ENCODE assay signal across 9 mouse cellular contexts in the genomic region with DNA sequence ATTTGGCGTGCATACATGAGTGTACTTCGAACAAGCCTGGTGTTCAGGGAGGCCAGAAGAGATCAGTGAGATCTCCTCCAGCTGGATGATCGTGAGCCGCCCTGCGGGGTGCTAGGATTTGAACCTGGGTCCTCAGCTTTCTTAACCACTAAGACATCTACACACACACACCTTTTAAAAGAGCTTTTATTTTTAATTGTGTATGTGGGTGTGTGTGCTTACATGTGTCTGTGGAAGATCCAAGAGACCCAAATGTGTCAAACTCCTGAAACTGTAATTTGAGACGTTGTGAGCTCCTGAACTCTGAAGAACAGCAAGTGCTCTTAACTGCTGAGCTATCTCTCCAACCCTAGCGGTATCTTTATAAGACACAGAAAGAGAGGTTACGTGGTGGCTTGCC. TPM values are rescaled to one million over a fixed set of nuclear protein-coding genes. Genes with fewer than 3 reads are reported as not detected.
DNase-seq lines count a peak whose midpoint lies in the region; ATAC-seq and TF ChIP-seq lines count a peak whose summit lies in the region.
"Had no signal": no experiment of that assay in that cellular context is flagged by ENCODE, and none has a peak within 500 bp of the region (broad histone marks: within the 10 kb centered on the region; RNA-seq: fewer than 3 reads in every experiment).

No protein-coding gene starts in this region.

- peak overlapping the region; percentile 86 for H3K9ac ChIP-seq in forebrain, embryonic 16.5 days (replicated peaks; ENCODE audit: low read depth, low read length)
- peak overlapping the region; percentile 62 for H3K9ac ChIP-seq in liver, postnatal 0 days (replicated peaks)

- peak overlapping the region; percentile 93 for H3K27ac ChIP-seq in gastrocnemius, adult 2 months
- no peak overlapping the region for H3K27ac ChIP-seq in forebrain, embryonic 16.5 days (ENCODE audit: low read length)
- peak overlapping the region; percentile 78 for H3K27ac ChIP-seq in liver, postnatal 0 days (ENCODE audit: low read depth)

- H3K4me3 ChIP-seq in gastrocnemius, adult 2 months: peak overlapping the region; percentile 89
- H3K4me3 ChIP-seq in forebrain, embryonic 16.5 days (replicated peaks; ENCODE audit: low read length): peak overlapping the region; percentile 90
- peak overlapping the region; percentile 75 for H3K4me3 ChIP-seq in liver, postnatal 0 days (ENCODE audit: low read depth, low read length)

- no peaks in the 10 kb centered on the region for H3K9me3 ChIP-seq in forebrain, embryonic 16.5 days (ENCODE audit: control insufficient read depth, low read length)
- H3K9me3 ChIP-seq in liver, postnatal 0 days (ENCODE audit: low read length): no peaks in the 10 kb centered on the region

- H3K36me3 ChIP-seq in forebrain, embryonic 16.5 days (ENCODE audit: control insufficient read depth, insufficient read depth): no peaks in the 10 kb centered on the region
- H3K36me3 ChIP-seq in liver, postnatal 0 days (replicated peaks; ENCODE audit: insufficient read depth, low read length): no peaks in the 10 kb centered on the region

- H3K27me3 ChIP-seq in forebrain, embryonic 16.5 days (replicated peaks; ENCODE audit: control insufficient read depth, insufficient read depth, low read length): no peaks in the 10 kb centered on the region
- no peaks in the 10 kb centered on the region for H3K27me3 ChIP-seq in liver, postnatal 0 days (ENCODE audit: insufficient read depth, low read length)

- WGBS in forebrain, embryonic 16.5 days: 46% methylated on average over 8 of the region's 8 CpGs
- 37% methylated on average over 8 of the region's 8 CpGs for WGBS in liver, postnatal 0 days (ENCODE audit: insufficient replicate concordance)

- no peak for TF ChIP-seq EP300 in liver, postnatal 0 days (IDR thresholded peaks at IDR 0.05; ENCODE audit: low read depth)

- H3K4me2 ChIP-seq in forebrain, embryonic 16.5 days (ENCODE audit: low read length): peak overlapping the region; percentile 82
- peak overlapping the region; percentile 73 for H3K4me2 ChIP-seq in liver, postnatal 0 days (ENCODE audit: low read depth, low read length)

- ATAC-seq in forebrain, embryonic 16.5 days: no peak
- ATAC-seq in liver, postnatal 0 days: no peak

- peaks cover 25% of the 10 kb centered on the region for H3K4me1 ChIP-seq in forebrain, embryonic 16.5 days (replicated peaks; ENCODE audit: control insufficient read depth, insufficient read depth, low read length)
- H3K4me1 ChIP-seq in liver, postnatal 0 days (ENCODE audit: insufficient read depth): peaks cover 20% of the 10 kb centered on the region

- intact Hi-C loops in gastrocnemius, adult 2 months (cut with DNase I): loop anchor here (5.0 kb wide), 1 partner anchor 111 kb away; the partner anchor contains the start of gene Rbm25

- TF ChIP-seq CTCF in gastrocnemius, adult 2 months (IDR thresholded peaks at IDR 0.05): no peak
- TF ChIP-seq CTCF in liver, postnatal 0 days (IDR thresholded peaks at IDR 0.05; ENCODE audit: low read depth): no peak

- DNase-seq in gastrocnemius, adult 2 months: peak; percentile 18
- DNase-seq in gastrocnemius, postnatal 25 days: no peak
- DNase-seq in 416B (ENCODE audit: low read depth): peak; percentile 56
- DNase-seq in liver, postnatal 0 days: no peak
- DNase-seq in urinary bladder, adult 2 months (ENCODE audit: low spot score): no peak
- no peak for DNase-seq in urinary bladder, postnatal 10 days (ENCODE audit: low spot score)
- DNase-seq in B cell, adult 2 months: no peak
- DNase-seq: cerebellum, postnatal 14 days had no signal

RNA-seq across cellular contexts. Expression of gene Dcaf4, which starts 0.8 kb away (rescaled TPM):
- 10 to 100 TPM; 18.0 to 24.5 TPM for total RNA-seq in gastrocnemius, adult 2 months (2021)
- 10 to 100 TPM; 16.5 to 22.3 TPM for total RNA-seq in gastrocnemius, postnatal 25 days (2021)
- polyA plus RNA-seq in forebrain, embryonic 16.5 days (2015; fragmentation: Nextera tagmentation; extraction: Ambion mirVana): 49.7 and 51.1 TPM in 2 replicates
- 6.8 and 8.0 TPM in 2 replicates for polyA plus RNA-seq in liver, postnatal 0 days (2015; fragmentation: Nextera tagmentation; extraction: Ambion mirVana)
- polyA plus RNA-seq in urinary bladder, adult 2 months (2012; rRNA removed): 27.1 and 30.9 TPM in 2 replicates

RNA-seq across cellular contexts. Expression of gene Dpf3, which starts 33.6 kb away (rescaled TPM):
- total RNA-seq in gastrocnemius, adult 2 months (2021): 10 to 100 TPM; 22.5 to 26.3 TPM
- 10 to 100 TPM; 17.9 to 22.5 TPM for total RNA-seq in gastrocnemius, postnatal 25 days (2021)
- 8.9 and 10.3 TPM in 2 replicates for polyA plus RNA-seq in forebrain, embryonic 16.5 days (2015; fragmentation: Nextera tagmentation; extraction: Ambion mirVana)
- polyA plus RNA-seq in liver, postnatal 0 days (2015; fragmentation: Nextera tagmentation; extraction: Ambion mirVana): 4.5 and 7.5 TPM in 2 replicates
- 4.7 and 5.1 TPM in 2 replicates for polyA plus RNA-seq in urinary bladder, adult 2 months (2012; rRNA removed)

Comparison
In these comparisons a context has a peak if more than half of its experiments do, and no peak if none do; other contexts are left out.
1. DNase-seq: peak in gastrocnemius, adult 2 months (single experiment) and 416B (single experiment); none in gastrocnemius, postnatal 25 days (single experiment), liver, postnatal 0 days (single experiment), urinary bladder, adult 2 months (single experiment), urinary bladder, postnatal 10 days (single experiment) and B cell, adult 2 months (0 of 2).
2. Peak in every context shown above with its lines, with median percentiles within 50 percentile points of each other: H3K4me3 ChIP-seq.